Mouse (Mus musculus) bone marrow, adult 2 months (tissue): ENCODE results near the gene Wdr73.

Experiments used
- CTCF ChIP-seq: fragments of 200-500 bp; IDR thresholded peaks from 2 replicates; pipeline ENCODE4 v1.5.1; 2011; ENCODE audit warnings: low read length, control low read depth; ENCODE audit not compliant: control insufficient read depth, insufficient read depth
- POLR2A ChIP-seq: fragments of 200-500 bp; IDR thresholded peaks from 2 replicates; pipeline ENCODE4 v1.6.1; 2011; ENCODE audit warnings: low read depth, mild to moderate bottlenecking, control low read depth, low read length, borderline replicate concordance; ENCODE audit not compliant: control insufficient read depth

- TF ChIP-seq CTCF (no peak), POLR2A (no peak)
Measured at GRCm38 (mm10) chr7:80862475-80862874, 38.6 kb downstream of the Wdr73 start.
